Mouse (Mus musculus) spleen, postnatal 36 days (tissue): ENCODE results near the gene Slc7a7.
A peak's percentile ranks its signal among the peaks of the same experiment; 100 is the strongest.

ENCODE experiments used
- DNase-seq, 2 experiments: peaks; one replicate each; pipeline ENCODE4 v3.0.0; 2022; ENCODE audit warnings: low spot score in 2 of 2, mixed read lengths in 1 of 2

Gene Slc7a7

GRCm38 (mm10) chr14:54417623-54418081 lies at the start of gene Slc7a7:
Slc7a7 (minus strand) TSS chr14:54417780.
- peak; percentile 34 to 40 for DNase-seq

GRCm38 (mm10) chr14:54464293-54465005 lies 46.9 kb upstream of the Slc7a7 start:
- peak; percentile 82 to 83 for DNase-seq

DNA sequence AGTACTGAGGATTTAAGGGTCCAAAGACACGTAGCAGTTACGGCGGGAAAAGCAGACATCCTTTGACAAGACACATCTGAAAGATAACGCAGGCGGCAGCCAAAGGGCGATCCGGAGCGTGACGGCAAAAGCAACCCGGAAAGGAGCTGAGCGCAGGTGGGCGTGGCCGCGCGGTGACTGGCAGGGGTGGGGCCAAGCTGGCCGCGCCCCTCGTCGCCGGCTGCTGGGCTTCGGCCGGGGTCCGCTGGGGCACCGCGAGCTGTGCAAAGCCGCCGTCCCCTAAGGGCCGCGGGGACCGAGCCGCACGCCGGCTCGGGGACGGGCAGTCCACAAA lies 46.3 kb upstream of the Slc7a7 start, which contains the start of gene Lrp10:
TSS of gene Lrp10 (plus strand) at position 179 of the 334 bp plus-strand sequence.
- DNase-seq, result peak; percentile 92 to 94

DNA sequence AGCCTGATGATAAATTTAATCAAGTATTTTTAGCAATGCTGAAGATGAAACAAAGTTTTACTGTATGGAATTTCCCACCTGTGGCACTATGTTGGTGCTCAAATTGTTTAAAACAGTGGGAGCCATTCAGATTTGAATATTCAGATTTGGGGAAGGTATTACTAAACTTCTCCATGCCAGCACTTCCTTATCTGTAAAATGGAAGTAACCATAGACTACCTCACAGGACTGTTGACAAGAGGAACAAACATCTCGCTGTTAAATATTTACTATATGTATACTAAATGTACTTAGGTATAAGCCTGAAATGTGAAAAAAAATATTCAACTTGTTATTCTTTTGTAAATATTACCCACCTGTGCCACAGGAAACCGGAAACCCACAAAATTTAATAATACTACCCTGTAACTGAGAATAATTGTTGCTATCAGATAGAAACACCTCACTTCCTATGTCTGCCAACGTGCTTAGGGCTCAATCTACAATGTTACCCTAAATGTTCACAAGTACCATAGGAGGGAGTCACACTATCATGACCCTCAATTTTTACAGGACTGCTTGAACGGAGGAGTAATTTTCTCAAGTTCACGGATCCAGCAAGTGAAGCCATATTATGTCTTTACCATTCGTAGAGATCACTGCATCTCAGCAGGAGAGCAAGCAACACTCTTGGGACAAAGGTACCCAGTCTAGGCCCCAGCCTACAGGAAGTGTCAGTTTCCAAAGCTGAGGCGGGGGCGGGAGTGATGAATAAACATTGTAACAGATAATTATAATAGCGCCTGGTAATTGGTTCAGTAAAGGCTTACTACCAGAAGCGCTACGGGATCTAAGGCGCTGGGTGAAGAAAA lies 45.8 kb upstream of the Slc7a7 start:
- DNase-seq, result no peak

DNA sequence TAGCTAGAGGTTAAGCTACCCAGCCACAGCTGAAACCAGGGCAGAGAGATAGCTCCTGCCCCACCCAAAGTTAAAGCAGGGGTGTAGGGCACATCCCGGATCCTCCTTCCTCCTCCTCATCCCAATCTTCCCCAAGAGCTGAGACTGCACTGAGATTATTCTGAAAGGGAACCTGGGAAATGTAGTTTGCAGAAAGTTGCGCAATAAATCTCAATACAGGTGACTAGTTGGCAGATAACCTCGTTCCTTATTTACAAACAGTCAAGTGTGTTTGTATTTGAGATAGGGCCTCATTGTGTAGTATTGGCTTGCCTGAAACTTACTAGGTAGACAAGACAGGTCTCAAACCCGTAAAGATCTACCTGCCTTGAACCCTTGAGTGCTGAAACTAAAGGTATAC lies 44.6 kb upstream of the Slc7a7 start:
- no peak for DNase-seq

DNA sequence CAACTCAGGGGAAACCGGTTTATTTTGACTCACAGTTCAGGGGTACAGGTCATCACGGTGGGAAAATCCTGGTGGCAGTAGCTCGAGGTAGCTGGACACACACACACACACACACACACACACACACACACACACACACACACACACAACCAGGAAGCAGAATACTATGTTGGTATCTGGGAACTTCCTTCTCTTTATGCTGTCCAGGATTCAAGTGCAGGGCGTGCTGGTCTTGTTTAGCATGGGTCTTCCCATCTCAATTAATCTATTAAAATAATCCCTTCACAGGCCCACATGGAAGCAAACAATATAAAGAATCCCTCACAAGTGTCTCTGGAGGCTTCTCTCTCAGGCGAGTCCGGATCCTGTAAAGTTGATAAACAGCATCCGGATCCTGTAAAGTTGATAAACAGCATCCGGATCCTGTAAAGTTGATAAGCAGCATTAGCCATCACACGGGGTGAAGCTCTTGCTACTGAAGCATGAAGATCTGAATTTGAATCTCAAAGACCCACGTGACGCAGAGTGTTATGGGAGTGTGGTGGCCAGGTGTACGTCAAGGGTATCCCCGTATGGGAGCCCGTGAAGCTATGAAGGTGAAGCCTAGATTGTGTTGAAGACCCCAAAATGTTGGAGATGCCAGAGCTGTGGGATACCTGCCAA lies 40.5 kb upstream of the Slc7a7 start:
- DNase-seq, result no peak

DNA sequence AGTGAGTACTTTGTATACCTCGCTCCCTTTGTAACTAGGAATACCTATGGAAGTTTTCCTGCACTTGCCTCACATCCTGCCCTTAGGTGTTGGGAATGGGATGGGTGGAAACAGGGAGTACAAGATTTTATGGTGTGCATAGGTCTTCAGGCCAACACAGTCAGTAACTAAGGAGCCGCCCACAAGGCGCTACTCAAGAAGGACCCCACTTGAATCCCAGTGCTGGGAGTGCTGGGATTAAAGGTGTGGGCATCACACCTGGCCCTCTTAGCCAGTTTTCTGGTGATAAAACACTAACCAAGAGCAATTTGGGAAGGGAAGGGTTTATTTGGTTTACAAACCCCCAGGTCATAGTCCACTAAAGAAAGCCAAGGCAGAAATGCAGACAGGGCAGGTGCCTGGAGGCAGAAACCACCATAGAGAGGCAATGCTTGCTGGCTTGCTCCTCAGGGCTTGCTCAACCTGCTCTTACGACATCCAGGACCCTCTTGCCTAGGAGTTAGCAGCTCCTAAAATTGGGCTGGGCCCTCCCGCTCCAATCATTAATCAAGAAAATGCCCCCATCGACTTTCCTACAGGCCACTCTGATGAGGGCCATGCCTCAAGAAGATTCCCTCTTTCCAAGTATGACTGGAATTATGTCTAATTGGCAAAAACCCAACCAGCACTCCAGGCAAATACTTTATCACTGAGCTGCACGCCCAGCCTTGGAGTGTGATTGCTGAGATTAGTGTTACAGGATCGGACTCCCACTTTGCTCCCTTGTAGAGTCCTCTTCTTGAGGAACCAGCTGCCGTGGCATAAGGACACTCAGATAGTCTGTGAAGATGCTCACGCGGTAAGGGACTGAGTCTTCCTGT lies 37.3 kb upstream of the Slc7a7 start:
- DNase-seq, result no peak

DNA sequence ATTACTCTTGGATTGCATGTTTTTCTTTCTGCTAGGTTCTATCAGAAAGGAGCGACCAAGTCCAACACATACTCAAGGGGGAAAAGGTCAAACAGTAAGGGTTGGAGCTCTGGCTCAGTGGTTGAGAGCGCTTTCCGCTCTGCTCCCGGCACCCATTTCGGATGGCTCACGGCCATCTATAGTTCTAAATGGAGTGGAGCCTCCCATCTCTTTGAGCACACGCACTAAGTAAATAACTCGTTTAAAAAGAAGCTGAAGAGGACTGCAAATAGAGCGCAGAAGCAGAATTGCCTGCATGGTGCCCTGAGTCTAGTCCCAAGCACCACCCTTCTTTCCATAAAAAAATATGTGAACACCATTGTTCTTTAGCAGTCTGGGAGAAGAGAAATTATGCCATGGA lies 36.0 kb upstream of the Slc7a7 start:
- DNase-seq, result no peak

GRCm38 (mm10) chr14:54445476-54445875 lies 27.9 kb upstream of the Slc7a7 start:
- DNase-seq, result no peak

DNA sequence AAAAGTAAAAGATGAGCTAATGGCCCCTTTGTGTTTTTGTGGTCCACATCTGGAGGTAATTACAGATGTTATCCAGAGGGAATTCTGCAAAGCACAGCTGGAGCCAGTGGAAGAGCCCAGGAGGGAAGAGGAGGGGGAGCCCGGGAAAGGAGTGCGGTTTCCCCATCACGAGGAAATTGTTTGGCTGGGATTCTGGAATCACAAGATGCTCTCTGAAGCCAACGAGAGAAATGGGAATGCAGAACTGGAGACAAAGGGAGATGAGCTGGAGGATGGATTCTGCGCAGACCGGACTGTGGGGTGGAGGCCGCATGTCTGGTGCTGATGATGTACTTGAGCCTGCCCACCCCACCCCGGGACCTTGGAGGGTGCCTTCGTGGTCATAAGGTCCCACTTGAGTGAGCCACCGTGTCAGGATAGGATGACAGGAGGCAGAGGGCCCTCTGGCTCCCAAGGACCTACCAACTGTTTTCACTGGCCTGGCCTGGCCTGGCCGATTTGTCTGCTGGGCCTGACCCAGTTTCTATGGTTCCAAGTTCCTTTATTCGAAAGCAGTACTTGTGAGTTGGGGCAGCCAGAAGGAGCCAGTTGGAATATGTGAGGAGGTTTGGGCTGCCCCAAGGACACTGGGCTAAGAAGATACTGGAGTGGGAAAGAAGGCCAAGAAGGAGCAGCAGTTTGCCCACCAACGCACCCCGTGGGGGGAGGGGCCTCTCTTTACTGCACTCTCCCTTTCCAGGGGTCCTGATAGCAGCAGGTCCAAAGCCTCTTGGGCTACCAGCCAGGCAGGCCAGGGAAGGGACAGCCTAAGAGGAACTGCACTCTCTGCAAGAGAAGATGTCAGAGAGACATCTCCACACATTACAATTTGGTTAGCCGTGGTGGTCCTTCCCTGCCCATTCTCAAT lies 26.4 kb upstream of the Slc7a7 start:
- DNase-seq, result no peak

GRCm38 (mm10) chr14:54443196-54443595 lies 25.6 kb upstream of the Slc7a7 start:
- DNase-seq, result no peak

DNA sequence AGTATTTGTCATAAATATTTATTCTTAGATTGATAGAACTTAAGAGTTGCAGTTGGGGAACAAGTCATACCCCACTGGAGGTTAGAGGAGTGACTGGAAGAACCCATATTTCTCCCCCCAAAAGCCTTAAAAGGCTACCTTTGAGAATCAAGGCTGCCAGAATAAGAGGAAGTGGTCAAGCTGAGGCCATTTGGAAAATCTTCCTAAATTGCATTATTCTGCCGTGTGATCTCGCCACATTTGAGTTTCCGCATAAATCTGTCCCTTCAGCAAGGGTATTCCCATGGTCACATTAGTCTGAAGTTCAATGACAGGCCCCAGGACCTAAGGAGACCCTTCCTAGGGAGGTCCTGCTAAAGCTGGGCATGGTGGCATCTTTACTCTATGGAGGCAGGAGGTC lies 25.0 kb upstream of the Slc7a7 start:
- DNase-seq, result no peak

GRCm38 (mm10) chr14:54441365-54441764 lies 23.8 kb upstream of the Slc7a7 start:
- no peak for DNase-seq

- DNase-seq, result no peak
These were observed 23.0 kb upstream of the Slc7a7 start for GRCm38 (mm10) chr14:54440538-54440937.

DNA sequence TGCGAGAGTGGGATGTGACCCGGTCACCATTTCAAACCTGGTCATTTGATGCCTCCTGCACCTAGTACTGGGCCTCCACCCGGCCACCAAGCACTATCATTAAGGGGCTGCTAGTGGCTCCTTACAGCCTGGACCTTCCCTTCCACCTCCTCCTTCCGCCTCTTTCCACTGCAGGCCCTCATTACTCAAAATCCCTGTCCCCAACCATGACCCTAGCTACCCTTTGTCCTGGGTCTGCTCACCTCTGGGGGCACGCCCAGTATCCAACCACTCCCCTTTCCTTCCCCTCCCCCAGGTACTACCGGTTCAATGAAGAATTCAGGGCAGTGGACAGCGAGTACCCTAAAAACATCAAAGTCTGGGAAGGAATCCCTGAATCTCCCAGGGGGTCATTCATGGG lies 22.0 kb upstream of the Slc7a7 start:
- no peak for DNase-seq

DNA sequence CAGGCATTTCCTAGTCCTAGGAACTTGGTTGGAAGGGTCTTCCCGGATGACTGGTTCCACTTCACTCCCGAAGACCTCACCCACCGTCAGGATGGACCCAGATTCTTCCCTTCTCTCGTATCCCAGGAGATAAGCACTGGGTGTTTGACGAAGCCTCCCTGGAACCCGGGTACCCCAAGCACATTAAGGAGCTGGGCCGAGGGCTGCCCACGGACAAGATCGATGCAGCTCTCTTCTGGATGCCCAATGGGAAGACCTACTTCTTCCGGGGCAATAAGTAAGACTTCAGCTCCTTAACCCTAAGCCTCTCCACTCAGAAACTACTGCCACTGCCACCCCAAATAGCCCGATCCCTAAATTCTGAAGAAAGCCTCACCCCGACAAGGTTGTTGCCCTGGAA lies 21.6 kb upstream of the Slc7a7 start:
- no peak for DNase-seq

DNA sequence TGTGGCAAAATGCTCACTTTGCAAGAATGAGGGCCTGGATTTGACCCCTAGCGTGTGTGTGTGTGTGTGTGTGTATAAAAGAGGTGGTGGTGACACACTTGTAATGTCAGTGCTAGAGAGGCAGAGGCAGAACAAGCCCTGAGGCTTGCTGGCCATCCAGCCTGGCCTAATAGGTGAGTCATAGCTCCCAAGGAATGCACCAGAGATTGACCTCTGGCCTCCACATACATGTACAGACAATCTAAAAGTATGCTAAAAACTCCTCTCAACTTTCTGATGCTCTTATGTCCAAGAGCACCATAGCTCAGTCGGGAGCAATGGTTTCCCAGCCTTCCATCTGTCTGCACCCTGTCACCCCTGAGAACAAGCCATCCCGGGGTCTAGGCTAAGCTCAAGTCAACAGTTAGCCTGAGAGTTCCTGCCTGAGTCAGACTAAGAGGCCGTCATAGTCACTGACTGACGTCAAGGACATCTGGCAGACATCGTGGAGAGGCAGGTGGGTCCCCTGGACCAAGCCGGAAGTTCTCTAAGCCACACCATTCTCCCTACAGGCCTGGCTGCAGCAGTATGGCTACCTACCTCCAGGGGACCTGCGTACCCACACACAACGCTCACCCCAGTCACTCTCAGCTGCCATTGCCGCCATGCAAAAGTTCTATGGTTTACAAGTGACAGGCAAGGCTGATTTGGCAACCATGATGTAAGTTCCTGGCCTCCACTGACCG lies 17.8 kb upstream of the Slc7a7 start:
- no peak for DNase-seq

- DNase-seq, result no peak
These were observed 16.5 kb upstream of the Slc7a7 start for GRCm38 (mm10) chr14:54433941-54434531.
